Mouse (Mus musculus): ENCODE results near the gene Npepps. TPM values are rescaled to one million over a fixed set of nuclear protein-coding genes. Genes with fewer than 3 reads are reported as not detected.

The Npepps gene
- total and polyA plus RNA-seq, 3 experiments = 23.5 to 87.9 (median 53.6) TPM

DNA sequence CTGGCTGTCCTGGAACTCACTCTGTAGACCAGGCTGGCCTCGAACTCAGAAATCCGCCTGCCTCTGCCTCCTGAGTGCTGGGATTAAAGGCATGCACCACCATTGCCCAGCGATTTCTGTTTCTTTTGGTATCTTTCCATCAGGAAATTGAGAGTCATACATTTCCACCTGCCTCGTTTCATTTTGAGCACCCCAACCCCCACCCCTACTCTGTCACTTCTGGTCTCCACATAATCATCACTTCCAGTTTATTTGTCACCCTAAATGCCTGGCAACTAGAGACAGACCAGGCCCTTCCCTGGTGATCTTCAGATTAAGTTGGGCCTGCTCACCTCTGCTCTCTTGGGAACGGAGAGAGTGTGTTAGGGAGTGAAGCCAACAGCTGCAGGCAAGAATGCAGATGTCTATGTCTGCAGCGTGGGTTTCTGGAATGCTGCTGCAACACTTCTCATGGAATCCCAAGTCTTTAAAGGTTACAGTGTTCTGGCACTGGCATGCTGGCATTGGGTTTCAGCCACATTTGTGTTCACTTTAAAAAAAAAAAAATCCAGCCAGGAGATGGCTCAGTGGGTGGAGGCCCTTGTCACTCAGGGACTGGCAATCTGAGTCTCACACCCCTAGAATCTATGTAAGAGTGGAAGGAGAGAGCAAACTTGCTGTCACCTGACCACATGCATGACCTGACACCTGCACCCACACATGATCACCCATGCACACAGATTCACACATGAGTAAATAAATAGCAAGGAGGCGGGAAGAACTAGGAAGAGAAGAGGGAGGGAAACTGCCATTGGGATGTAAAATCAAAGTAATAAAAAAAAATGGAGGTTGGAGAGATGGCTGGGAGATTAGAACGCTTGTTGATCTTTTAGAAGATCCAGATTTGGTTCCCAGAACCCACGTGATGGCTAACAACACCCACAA, 5.7 kb upstream of the Npepps start:
- Histone ChIP-seq H3K4me1 (ENCODE audit: insufficient read depth, low read depth, low read length) (peaks cover 25% of the 10 kb centered on the region), H3K36me3 (replicated peaks) (no peaks in the 10 kb centered on the region), H3K27me3 (ENCODE audit: insufficient read depth, low read length) (peaks cover 21% of the 10 kb centered on the region), H3K4me3 (ENCODE audit: low read depth, low read length) (no peak overlapping the region), H3K9me3 (replicated peaks) (no peaks in the 10 kb centered on the region)
- ATAC-seq (ENCODE audit: extremely low read depth, insufficient number of reproducible peaks, low FRiP score, poor library complexity, severe bottlenecking) (no peak), DNase-seq (ENCODE audit: low spot score) (no peak)
- TF ChIP-seq POLR2AphosphoS5 (IDR thresholded peaks at IDR 0.05; ENCODE audit: insufficient replicate concordance, low read depth, low read length) = no peak
- TF ChIP-seq GATA2 (IDR thresholded peaks at IDR 0.05; ENCODE audit: borderline replicate concordance, low read depth, low read length) = no peak
- no peak for TF ChIP-seq CTCF (IDR thresholded peaks at IDR 0.05; ENCODE audit: low read depth, low read length)
- TF ChIP-seq TAL1 (conservative IDR thresholded peaks at IDR 0.05; ENCODE audit: low read depth, low read length) = no peak
- TF ChIP-seq GATA1 (IDR thresholded peaks at IDR 0.05; ENCODE audit: borderline replicate concordance, low read length) = no peak

DNA sequence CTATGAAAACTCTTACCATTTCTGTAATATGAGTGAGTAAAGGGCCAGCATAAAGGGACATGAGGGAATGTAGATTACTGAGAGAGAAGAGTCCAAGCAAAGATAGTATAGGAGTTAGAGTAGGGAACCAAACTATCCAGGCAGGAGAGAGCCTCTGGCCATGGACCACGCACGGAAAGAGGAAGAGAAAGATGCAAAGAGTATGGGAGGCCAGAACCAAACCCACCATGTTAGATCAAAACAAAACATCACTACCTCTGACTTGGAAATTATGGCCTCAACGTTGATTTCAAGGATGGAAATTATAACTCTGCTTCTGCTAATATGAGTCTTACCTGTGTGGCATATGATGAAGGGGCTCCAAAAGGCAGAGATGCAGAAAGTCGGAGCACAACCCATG, 4.4 kb upstream of the Npepps start:
- H3K27me3 ChIP-seq (ENCODE audit: insufficient read depth, low read length) = peaks cover 20% of the 10 kb centered on the region
- H3K4me1 ChIP-seq (ENCODE audit: insufficient read depth, low read depth, low read length) = peaks cover 28% of the 10 kb centered on the region
- no peak overlapping the region for H3K4me3 ChIP-seq (ENCODE audit: low read depth, low read length)
- no peaks in the 10 kb centered on the region for H3K9me3 ChIP-seq (replicated peaks)
- no peak for DNase-seq (ENCODE audit: low spot score)
- no peaks in the 10 kb centered on the region for H3K36me3 ChIP-seq (replicated peaks)
- no peak for ATAC-seq (ENCODE audit: extremely low read depth, insufficient number of reproducible peaks, low FRiP score, poor library complexity, severe bottlenecking)
- no peak for TF ChIP-seq GATA2 (IDR thresholded peaks at IDR 0.05; ENCODE audit: borderline replicate concordance, low read depth, low read length)
- no peak for TF ChIP-seq TAL1 (conservative IDR thresholded peaks at IDR 0.05; ENCODE audit: low read depth, low read length)
- TF ChIP-seq POLR2AphosphoS5 (IDR thresholded peaks at IDR 0.05; ENCODE audit: insufficient replicate concordance, low read depth, low read length) = no peak
- TF ChIP-seq CTCF (IDR thresholded peaks at IDR 0.05; ENCODE audit: low read depth, low read length) = no peak
- no peak for TF ChIP-seq GATA1 (IDR thresholded peaks at IDR 0.05; ENCODE audit: borderline replicate concordance, low read length)

DNA sequence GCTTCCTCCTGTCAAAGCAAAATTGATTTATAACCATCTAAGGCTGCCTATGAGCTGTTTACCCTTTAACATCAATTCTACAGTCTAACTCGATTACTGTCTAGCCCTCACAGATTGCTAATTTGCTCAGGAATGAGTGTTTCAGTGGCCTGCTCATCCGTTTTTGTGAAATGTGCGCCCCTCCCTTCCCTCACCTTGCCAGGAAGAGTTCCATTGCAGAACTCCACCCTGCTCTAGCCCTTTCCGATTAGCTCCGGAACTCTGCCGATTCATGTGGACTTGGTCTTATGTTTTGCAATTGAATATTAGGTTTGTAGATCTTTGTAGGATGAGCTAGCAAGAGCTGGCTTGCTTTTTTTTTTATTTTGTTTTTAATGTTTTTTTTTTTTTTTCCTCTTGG, 1.7 kb upstream of the Npepps start:
- Histone ChIP-seq H3K4me1 (ENCODE audit: insufficient read depth, low read depth, low read length) (peaks cover 43% of the 10 kb centered on the region), H3K27me3 (ENCODE audit: insufficient read depth, low read length) (peaks cover 7% of the 10 kb centered on the region; the same call in 1 of the 2 replicates), H3K4me3 (ENCODE audit: low read depth, low read length) (no peak overlapping the region), H3K9me3 (replicated peaks) (no peaks in the 10 kb centered on the region), H3K36me3 (replicated peaks) (peaks cover 8% of the 10 kb centered on the region)
- no peak for ATAC-seq (ENCODE audit: extremely low read depth, insufficient number of reproducible peaks, low FRiP score, poor library complexity, severe bottlenecking)
- TF ChIP-seq GATA1 (IDR thresholded peaks at IDR 0.05; ENCODE audit: borderline replicate concordance, low read length) (no peak), TAL1 (conservative IDR thresholded peaks at IDR 0.05; ENCODE audit: low read depth, low read length) (no peak), GATA2 (IDR thresholded peaks at IDR 0.05; ENCODE audit: borderline replicate concordance, low read depth, low read length) (no peak), CTCF (IDR thresholded peaks at IDR 0.05; ENCODE audit: low read depth, low read length) (no peak), POLR2AphosphoS5 (IDR thresholded peaks at IDR 0.05; ENCODE audit: insufficient replicate concordance, low read depth, low read length) (no peak)
- no peak for DNase-seq (ENCODE audit: low spot score)

DNA sequence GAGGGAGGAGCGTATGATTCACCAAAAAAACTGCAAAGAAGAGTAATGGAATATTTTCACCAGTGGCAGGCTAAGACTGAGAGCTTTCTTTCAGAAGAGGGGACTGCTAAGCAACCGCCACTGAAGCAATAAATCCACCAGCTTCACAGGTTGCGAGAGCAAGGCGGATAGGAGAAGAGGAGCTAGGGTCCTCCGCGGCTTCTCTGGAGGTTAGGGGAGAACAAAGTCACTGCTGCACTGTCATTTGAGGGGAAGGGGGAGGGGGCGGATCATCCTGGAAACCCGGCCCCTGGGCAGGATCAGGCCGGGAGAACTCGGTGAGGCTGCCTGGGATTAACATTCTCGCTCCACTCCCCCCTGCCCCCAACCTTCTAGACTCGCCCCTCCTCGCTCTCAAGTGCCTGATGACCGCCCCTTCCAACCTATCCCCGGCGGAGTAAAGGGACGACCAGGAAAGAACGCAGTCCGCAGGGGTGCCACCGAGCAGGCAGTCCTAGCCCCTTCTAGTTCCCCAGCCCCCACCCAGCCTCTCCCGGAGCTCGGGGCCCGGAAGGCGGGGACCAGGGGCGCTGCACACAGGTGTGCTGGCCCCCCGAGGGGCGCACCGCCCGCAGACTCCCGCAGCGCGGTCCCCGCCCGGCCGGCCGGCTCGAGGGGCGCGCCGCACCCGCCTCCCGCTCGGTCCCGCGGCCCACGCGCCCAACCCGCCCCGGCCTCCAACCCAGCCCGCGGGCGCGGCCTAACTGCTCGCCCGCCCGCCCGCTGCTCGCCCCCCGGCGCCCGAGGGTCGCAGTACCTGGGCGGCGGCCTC, 828 bp downstream of the Npepps start:
- no peaks in the 10 kb centered on the region for H3K9me3 ChIP-seq (replicated peaks)
- H3K36me3 ChIP-seq (replicated peaks) = peaks cover 11% of the 10 kb centered on the region
- peaks cover 41% of the 10 kb centered on the region for H3K4me1 ChIP-seq (ENCODE audit: insufficient read depth, low read depth, low read length)
- no peaks in the 10 kb centered on the region for H3K27me3 ChIP-seq (ENCODE audit: insufficient read depth, low read length)
- no peak for ATAC-seq (ENCODE audit: extremely low read depth, insufficient number of reproducible peaks, low FRiP score, poor library complexity, severe bottlenecking)
- peak; percentile 47 for DNase-seq (ENCODE audit: low spot score)
- TF ChIP-seq POLR2AphosphoS5 (IDR thresholded peaks at IDR 0.05; ENCODE audit: insufficient replicate concordance, low read depth, low read length) = no peak
- TF ChIP-seq GATA2 (IDR thresholded peaks at IDR 0.05; ENCODE audit: borderline replicate concordance, low read depth, low read length) = no peak
- TF ChIP-seq GATA1 (IDR thresholded peaks at IDR 0.05; ENCODE audit: borderline replicate concordance, low read length) = no peak
- TF ChIP-seq CTCF (IDR thresholded peaks at IDR 0.05; ENCODE audit: low read depth, low read length) = no peak
- no peak for TF ChIP-seq TAL1 (conservative IDR thresholded peaks at IDR 0.05; ENCODE audit: low read depth, low read length)
- peak overlapping the region; percentile 87 for H3K4me3 ChIP-seq (ENCODE audit: low read depth, low read length)

DNA sequence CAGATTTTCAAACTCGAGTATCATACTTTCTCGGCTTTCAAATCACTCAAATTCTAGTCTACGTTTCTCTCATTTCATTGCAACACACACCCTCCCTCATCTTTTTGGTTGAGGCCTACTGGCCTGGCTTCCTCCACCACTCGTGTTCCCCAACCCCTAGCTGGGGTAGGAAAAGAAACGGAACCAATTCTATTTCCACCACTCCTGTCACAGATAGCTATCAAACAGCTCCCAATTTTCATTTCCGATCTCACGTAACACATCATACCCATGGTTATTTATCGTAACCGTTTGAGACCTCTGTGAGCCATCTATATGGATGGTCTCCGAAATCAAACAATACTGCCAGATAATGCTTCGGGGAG, 1.4 kb downstream of the Npepps start:
- Histone ChIP-seq H3K4me1 (ENCODE audit: insufficient read depth, low read depth, low read length) (peaks cover 44% of the 10 kb centered on the region), H3K27me3 (ENCODE audit: insufficient read depth, low read length) (no peaks in the 10 kb centered on the region), H3K9me3 (replicated peaks) (no peaks in the 10 kb centered on the region), H3K36me3 (replicated peaks) (peaks cover 11% of the 10 kb centered on the region), H3K4me3 (ENCODE audit: low read depth, low read length) (peak overlapping the region; percentile 87)
- DNase-seq (ENCODE audit: low spot score) (peak; percentile 16), ATAC-seq (ENCODE audit: extremely low read depth, insufficient number of reproducible peaks, low FRiP score, poor library complexity, severe bottlenecking) (no peak)
- TF ChIP-seq GATA2 (IDR thresholded peaks at IDR 0.05; ENCODE audit: borderline replicate concordance, low read depth, low read length) = no peak
- no peak for TF ChIP-seq CTCF (IDR thresholded peaks at IDR 0.05; ENCODE audit: low read depth, low read length)
- no peak for TF ChIP-seq GATA1 (IDR thresholded peaks at IDR 0.05; ENCODE audit: borderline replicate concordance, low read length)
- TF ChIP-seq POLR2AphosphoS5 (IDR thresholded peaks at IDR 0.05; ENCODE audit: insufficient replicate concordance, low read depth, low read length) = no peak
- no peak for TF ChIP-seq TAL1 (conservative IDR thresholded peaks at IDR 0.05; ENCODE audit: low read depth, low read length)

DNA sequence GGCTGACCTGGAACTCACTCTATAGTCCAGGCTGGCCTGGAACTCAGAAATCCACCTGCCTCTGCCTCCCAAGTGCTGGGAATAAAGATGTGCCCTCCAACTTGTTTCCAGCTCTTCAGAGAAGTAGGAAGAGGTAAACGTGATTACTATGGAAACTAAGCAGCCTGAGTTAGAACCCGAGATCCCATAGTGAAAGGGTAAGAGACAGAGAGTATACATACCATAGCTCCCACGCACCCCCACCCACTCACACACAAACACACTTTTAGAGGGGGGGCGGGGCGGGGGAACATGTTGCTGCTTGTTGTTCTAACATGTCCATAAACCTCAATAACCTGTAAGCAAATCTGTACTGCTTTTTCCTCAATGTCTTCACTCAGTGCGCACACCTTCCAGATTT, 2.0 kb downstream of the Npepps start:
- H3K4me3 ChIP-seq (ENCODE audit: low read depth, low read length) = no peak overlapping the region; the same call in 1 of the 2 replicates
- ATAC-seq (ENCODE audit: extremely low read depth, insufficient number of reproducible peaks, low FRiP score, poor library complexity, severe bottlenecking) = no peak
- H3K4me1 ChIP-seq (ENCODE audit: insufficient read depth, low read depth, low read length) = peaks cover 44% of the 10 kb centered on the region
- H3K36me3 ChIP-seq (replicated peaks) = peaks cover 11% of the 10 kb centered on the region
- no peaks in the 10 kb centered on the region for H3K27me3 ChIP-seq (ENCODE audit: insufficient read depth, low read length)
- DNase-seq (ENCODE audit: low spot score) = no peak
- no peaks in the 10 kb centered on the region for H3K9me3 ChIP-seq (replicated peaks)
- TF ChIP-seq GATA2 (IDR thresholded peaks at IDR 0.05; ENCODE audit: borderline replicate concordance, low read depth, low read length) (no peak), POLR2AphosphoS5 (IDR thresholded peaks at IDR 0.05; ENCODE audit: insufficient replicate concordance, low read depth, low read length) (no peak), GATA1 (IDR thresholded peaks at IDR 0.05; ENCODE audit: borderline replicate concordance, low read length) (no peak), CTCF (IDR thresholded peaks at IDR 0.05; ENCODE audit: low read depth, low read length) (no peak), TAL1 (conservative IDR thresholded peaks at IDR 0.05; ENCODE audit: low read depth, low read length) (no peak)
